Mouse (Mus musculus) small intestine, adult 2 months (tissue): ENCODE measurements around the gene Gorab. TPM values are rescaled to one million over a fixed set of nuclear protein-coding genes. Genes with fewer than 3 reads are reported as not detected.

Experiments
- H3K27ac ChIP-seq: fragments of 200-500 bp; 2 replicates; pipeline ENCODE4 v1.5.1; 2012; ENCODE audit warnings: low read depth, low read length, control low read depth, inconsistent platforms; ENCODE audit not compliant: insufficient read depth
- H3K27me3 ChIP-seq: fragments of 200-500 bp; 2 replicates; pipeline ENCODE4 v1.6.1; 2012; ENCODE audit warnings: mild to moderate bottlenecking, moderate library complexity, low read length, inconsistent platforms; ENCODE audit not compliant: control insufficient read depth, insufficient read depth
- H3K36me3 ChIP-seq: fragments of 200-500 bp; 2 replicates; pipeline ENCODE4 v1.6.1; 2012; ENCODE audit warnings: mild to moderate bottlenecking, low read length, control low read depth, inconsistent platforms; ENCODE audit not compliant: control insufficient read depth, insufficient read depth
- H3K4me1 ChIP-seq: fragments of 200-500 bp; 2 replicates; pipeline ENCODE4 v1.6.1; 2012; ENCODE audit warnings: low read length, inconsistent platforms, mixed read lengths; ENCODE audit not compliant: control insufficient read depth, insufficient read depth, insufficient read length
- H3K4me3 ChIP-seq: fragments of 200-500 bp; 2 replicates; pipeline ENCODE4 v1.5.1; 2012; ENCODE audit warnings: low read depth, mild to moderate bottlenecking, control low read depth, inconsistent platforms, low read length, moderate library complexity
- CTCF ChIP-seq: fragments of 200-500 bp; IDR thresholded peaks from 2 replicates; pipeline ENCODE4 v1.5.1; 2012; ENCODE audit warnings: low read depth, mild to moderate bottlenecking, control low read depth, inconsistent platforms, low read length, moderate library complexity, mixed read lengths; ENCODE audit not compliant: insufficient replicate concordance, insufficient read length; ENCODE audit errors: extremely low read depth
- POLR2A ChIP-seq: fragments of 200-500 bp; IDR thresholded peaks from 2 replicates; pipeline ENCODE4 v1.6.1; 2012; ENCODE audit warnings: low read depth, mild to moderate bottlenecking, control low read depth, inconsistent platforms, low read length, moderate library complexity
- WGBS: fragments of 180-500 bp; shearing (Covaris S2); methylation state at CpG from one replicate; pipeline ENCODE4 v1.1.7; 2018; 5-methylcytosine and 5-hydroxymethylcytosine counted together
- polyA plus RNA-seq: library from polyadenylated mRNA; depleted of rRNA; stranded (reverse); fragments of >200 nt; gene quantifications from 2 replicates; pipeline ENCODE4 v1.2.3, GENCODE M21; 2012

Gorab gene
- polyA plus RNA-seq, 1 experiment = 0.87 TPM

GRCm38 (mm10) chr1:163390044-163390443, 13.4 kb downstream of the Gorab start:
- Histone ChIP-seq H3K36me3 (peaks cover 45% of the 10 kb centered on the region), H3K27ac (no peak overlapping the region), H3K4me3 (no peak overlapping the region), H3K27me3 (no peaks in the 10 kb centered on the region), H3K4me1 (no peaks in the 10 kb centered on the region)
- TF ChIP-seq CTCF = no peak
- no peak for TF ChIP-seq POLR2A
- WGBS = 83% methylated on average over 4 of the region's 4 CpGs

GRCm38 (mm10) chr1:163386196-163386595, 17.3 kb downstream of the Gorab start:
- Histone ChIP-seq H3K36me3 (peaks cover 27% of the 10 kb centered on the region), H3K27me3 (no peaks in the 10 kb centered on the region), H3K4me3 (no peak overlapping the region), H3K4me1 (no peaks in the 10 kb centered on the region), H3K27ac (no peak overlapping the region)
- TF ChIP-seq POLR2A = no peak
- TF ChIP-seq CTCF = no peak
- 90% methylated on average over 9 of the region's 9 CpGs for WGBS

GRCm38 (mm10) chr1:163383442-163384027, 19.9 kb downstream of the Gorab start:
- no peaks in the 10 kb centered on the region for H3K27me3 ChIP-seq
- peaks cover 22% of the 10 kb centered on the region for H3K36me3 ChIP-seq
- H3K4me3 ChIP-seq = no peak overlapping the region
- no peak overlapping the region for H3K27ac ChIP-seq
- no peak for TF ChIP-seq POLR2A
- TF ChIP-seq CTCF = no peak
- H3K4me1 ChIP-seq = no peaks in the 10 kb centered on the region
- 65% methylated on average over 5 of the region's 5 CpGs for WGBS

GRCm38 (mm10) chr1:163382048-163382719, 21.3 kb downstream of the Gorab start:
- Histone ChIP-seq H3K36me3 (peaks cover 17% of the 10 kb centered on the region), H3K4me1 (no peaks in the 10 kb centered on the region), H3K27ac (no peak overlapping the region), H3K27me3 (no peaks in the 10 kb centered on the region), H3K4me3 (no peak overlapping the region)
- TF ChIP-seq POLR2A = no peak
- no peak for TF ChIP-seq CTCF
- WGBS = 59% methylated on average over 10 of the region's 10 CpGs

- WGBS = 38% methylated on average over 1 of the region's 1 CpGs
- Histone ChIP-seq H3K4me3 (no peak overlapping the region), H3K27me3 (no peaks in the 10 kb centered on the region), H3K4me1 (no peaks in the 10 kb centered on the region), H3K36me3 (peaks cover 6% of the 10 kb centered on the region), H3K27ac (no peak overlapping the region)
- no peak for TF ChIP-seq CTCF
- TF ChIP-seq POLR2A = no peak
Observed at GRCm38 (mm10) chr1:163380591-163380990, 22.9 kb downstream of the Gorab start.

GRCm38 (mm10) chr1:163380072-163380471, 23.4 kb downstream of the Gorab start:
- 51% methylated on average over 4 of the region's 4 CpGs for WGBS
- H3K27ac ChIP-seq = no peak overlapping the region

GRCm38 (mm10) chr1:163377924-163378323, 25.5 kb downstream of the Gorab start:
- no peaks in the 10 kb centered on the region for H3K27me3 ChIP-seq
- no peak overlapping the region for H3K27ac ChIP-seq
- TF ChIP-seq CTCF (no peak), POLR2A (no peak)
- no peaks in the 10 kb centered on the region for H3K36me3 ChIP-seq
- 70% methylated on average over 6 of the region's 6 CpGs for WGBS
- H3K4me3 ChIP-seq = no peak overlapping the region
- H3K4me1 ChIP-seq = no peaks in the 10 kb centered on the region

More at GRCm38 (mm10) chr1:163380072-163380471, 23.4 kb downstream of the Gorab start:
- Histone ChIP-seq H3K27me3 (no peaks in the 10 kb centered on the region), H3K36me3 (0 out of 2 replicates have a peak, but pooled peaks cover 3% of the 10 kb centered on the region), H3K4me3 (no peak overlapping the region), H3K4me1 (no peaks in the 10 kb centered on the region)
- TF ChIP-seq POLR2A = no peak
- TF ChIP-seq CTCF = no peak
